Mouse (Mus musculus) MEL (cell line): Measurements from ENCODE around the gene Wdr41. TPM values are rescaled to one million over a fixed set of nuclear protein-coding genes. Genes with fewer than 3 reads are reported as not detected.

Experiments used
- DNase-seq: peaks from one replicate; pipeline ENCODE4 v3.0.0; 2011; ENCODE audit warnings: low read depth, low spot score
- H3K27ac ChIP-seq: 2 replicates; pipeline ENCODE4 v1.5.1; 2012; ENCODE audit warnings: low read depth, mild to moderate bottlenecking, control low read depth, low read length, moderate library complexity; ENCODE audit not compliant: control insufficient read depth
- H3K27me3 ChIP-seq, 2 experiments: fragments of 150-350 bp in 1 of 2; sonication (generic) in 1 of 2; 2 replicates each; pipeline ENCODE4 v1.6.1; 2012; ENCODE audit warnings: low read length in 2 of 2, mild to moderate bottlenecking in 2 of 2, improper control_type of control experiment in 1 of 2, moderate library complexity in 1 of 2; ENCODE audit not compliant: insufficient read depth in 2 of 2, control insufficient read depth in 1 of 2
- H3K36me3 ChIP-seq, 2 experiments: 2 replicates each; pipeline ENCODE4 v1.6.1; 2012 to 2014; ENCODE audit warnings: low read length in 2 of 2, improper control_type of control experiment in 1 of 2, inconsistent platforms in 1 of 2, mild to moderate bottlenecking in 1 of 2; ENCODE audit not compliant: insufficient read depth in 2 of 2, control insufficient read depth in 1 of 2
- H3K4me1 ChIP-seq, 2 experiments: fragments of 150-350 bp in 1 of 2; sonication (generic) in 1 of 2; 2 replicates each; pipeline ENCODE4 v1.6.1; 2012; ENCODE audit warnings: low read length in 2 of 2, improper control_type of control experiment in 1 of 2, mild to moderate bottlenecking in 1 of 2; ENCODE audit not compliant: insufficient read depth in 2 of 2, control insufficient read depth in 1 of 2
- H3K4me3 ChIP-seq, 2 experiments: fragments of 150-350 bp in 1 of 2; sonication (generic) in 1 of 2; 2 replicates each; pipeline ENCODE4 v1.5.1; 2012; ENCODE audit warnings: low read depth in 2 of 2, low read length in 2 of 2, mild to moderate bottlenecking in 2 of 2, moderate library complexity in 2 of 2, control low read depth in 1 of 2, improper control_type of control experiment in 1 of 2; ENCODE audit not compliant: control insufficient read depth in 1 of 2, insufficient read depth in 1 of 2
- H3K79me2 ChIP-seq: 2 replicates; pipeline ENCODE4 v1.6.1; 2012; ENCODE audit warnings: mild to moderate bottlenecking, low read length, moderate library complexity; ENCODE audit not compliant: control insufficient read depth, poor library complexity, insufficient read depth
- H3K9ac ChIP-seq: 2 replicates; pipeline ENCODE4 v1.6.1; 2012; ENCODE audit warnings: low read depth, mild to moderate bottlenecking, control low read depth, low read length, moderate library complexity; ENCODE audit not compliant: control insufficient read depth, poor library complexity, severe bottlenecking
- H3K9me3 ChIP-seq: fragments of 150-350 bp; sonication (generic); replicated peaks from 2 replicates; pipeline ENCODE4 v1.6.1; 2012; ENCODE audit warnings: mild to moderate bottlenecking, low read length, improper control_type of control experiment, moderate library complexity; ENCODE audit not compliant: insufficient read depth
- CHD1 ChIP-seq: IDR thresholded peaks from 2 replicates; pipeline ENCODE4 v1.6.1; 2012; ENCODE audit warnings: low read depth, mild to moderate bottlenecking, inconsistent platforms, low read length, improper control_type of control experiment
- CTCF ChIP-seq, 3 experiments: IDR thresholded peaks in 2 of 3; conservative IDR thresholded peaks in 1 of 3; 2 replicates each; pipeline ENCODE4 v1.5.1; 2011 to 2012; ENCODE audit warnings: low read length in 3 of 3, low read depth in 2 of 3, mild to moderate bottlenecking in 2 of 3, improper control_type of control experiment in 1 of 3, inconsistent platforms in 1 of 3, mixed read lengths in 1 of 3, moderate library complexity in 1 of 3; ENCODE audit not compliant: control insufficient read depth in 1 of 3, insufficient read depth in 1 of 3, poor library complexity in 1 of 3, severe bottlenecking in 1 of 3
- E2F4 ChIP-seq: IDR thresholded peaks from 2 replicates; pipeline ENCODE4 v1.6.1; 2011; ENCODE audit warnings: low read depth, low read length, improper control_type of control experiment, borderline replicate concordance
- ETS1 ChIP-seq: IDR thresholded peaks from 2 replicates; pipeline ENCODE4 v1.6.1; 2012; ENCODE audit warnings: low read depth, mild to moderate bottlenecking, inconsistent platforms, low read length, improper control_type of control experiment, moderate library complexity
- HCFC1 ChIP-seq: IDR thresholded peaks from 2 replicates; pipeline ENCODE4 v1.6.1; 2012; ENCODE audit warnings: low read depth, mild to moderate bottlenecking, inconsistent platforms, low read length, improper control_type of control experiment, moderate library complexity
- MAX ChIP-seq: IDR thresholded peaks from 2 replicates; pipeline ENCODE4 v1.6.1; 2011; ENCODE audit warnings: low read length, improper control_type of control experiment
- MAZ ChIP-seq: IDR thresholded peaks from 2 replicates; pipeline ENCODE4 v1.6.1; 2012; ENCODE audit warnings: low read depth, mild to moderate bottlenecking, inconsistent platforms, low read length, improper control_type of control experiment
- MEF2A ChIP-seq: IDR thresholded peaks from 2 replicates; pipeline ENCODE4 v1.6.1; 2014; ENCODE audit warnings: low read depth, mild to moderate bottlenecking, inconsistent platforms, low read length, improper control_type of control experiment; ENCODE audit not compliant: poor library complexity, insufficient replicate concordance, severe bottlenecking; ENCODE audit errors: extremely low read depth
- NELFE ChIP-seq: IDR thresholded peaks from 2 replicates; pipeline ENCODE4 v1.6.1; 2011; ENCODE audit warnings: low read depth, low read length, improper control_type of control experiment
- POLR2A ChIP-seq, 2 experiments: IDR thresholded peaks; 2 replicates each; pipeline ENCODE4 v1.6.1; 2011 to 2012; ENCODE audit warnings: low read length in 2 of 2, mild to moderate bottlenecking in 2 of 2, control low read depth in 1 of 2, improper control_type of control experiment in 1 of 2, low read depth in 1 of 2, moderate library complexity in 1 of 2; ENCODE audit not compliant: control insufficient read depth in 1 of 2, insufficient read depth in 1 of 2, poor library complexity in 1 of 2
- POLR2AphosphoS5 ChIP-seq: IDR thresholded peaks from 2 replicates; pipeline ENCODE4 v1.6.1; 2012; ENCODE audit warnings: low read depth, borderline replicate concordance, mild to moderate bottlenecking, inconsistent platforms, low read length, moderate library complexity, mixed read lengths
- RAD21 ChIP-seq: IDR thresholded peaks from 2 replicates; pipeline ENCODE4 v1.6.1; 2011; ENCODE audit warnings: mild to moderate bottlenecking, low read depth, low read length, improper control_type of control experiment
- SMC3 ChIP-seq: IDR thresholded peaks from 2 replicates; pipeline ENCODE4 v1.6.1; 2011; ENCODE audit warnings: low read depth, low read length, improper control_type of control experiment
- TAL1 ChIP-seq: IDR thresholded peaks from 2 replicates; pipeline ENCODE4 v1.6.1; 2012; ENCODE audit warnings: mild to moderate bottlenecking, inconsistent platforms, low read length, moderate library complexity, mixed read lengths
- polyA plus RNA-seq, 2 experiments: library from polyadenylated mRNA; stranded (reverse) in 1 of 2; unstranded in 1 of 2; fragments of >175 nt in 1 of 2; fragments of >200 nt in 1 of 2; gene quantifications; 2 replicates each; pipeline versions ENCODE4 v1.2.1 to v1.2.4; 2012; ENCODE audit warnings: low replicate concordance in 2 of 2, low read depth in 1 of 2; ENCODE audit not compliant: insufficient read length in 2 of 2, insufficient read depth in 1 of 2, missing spikeins in 1 of 2
- total RNA-seq: library from RNA; depleted of rRNA; stranded (reverse); fragments of 300-350 nt; gene quantifications from 2 replicates; pipeline ENCODE4 v1.2.3, GENCODE M21; 2012

The Wdr41 gene
- total and polyA plus RNA-seq, 3 experiments, result 14.3 TPM; not detected in 1

DNA sequence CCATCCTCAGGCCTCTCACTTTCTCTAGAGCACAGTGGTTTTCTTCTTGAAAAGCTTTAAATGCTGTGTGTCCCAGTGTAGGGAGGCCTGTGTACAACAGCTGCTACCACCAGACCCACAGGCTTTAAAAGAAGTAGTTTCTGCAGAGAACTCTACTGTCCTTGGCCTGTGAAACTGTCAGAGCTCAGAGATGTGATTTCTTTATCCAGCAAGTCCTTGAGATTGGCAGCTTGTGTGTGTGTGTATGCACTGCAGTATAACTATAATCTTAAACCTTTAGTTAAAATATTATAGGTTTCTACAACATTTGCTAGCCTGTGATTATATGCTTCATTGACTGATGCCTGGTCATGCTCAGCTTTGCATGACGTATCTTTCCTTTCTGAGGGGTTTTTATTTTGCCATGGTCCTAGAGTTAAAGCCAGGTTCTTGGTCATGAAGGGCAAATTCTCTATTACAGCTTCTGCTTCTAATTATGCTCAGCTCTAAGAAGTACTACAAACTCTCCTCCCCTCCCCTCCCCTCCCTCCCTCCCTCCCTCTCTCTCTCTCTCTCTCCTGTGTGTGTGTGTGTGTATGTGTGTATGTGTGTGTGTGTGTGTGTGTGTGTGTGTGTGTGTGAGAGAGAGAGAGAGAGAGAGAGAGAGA, 79.7 kb downstream of the Wdr41 start:
- no peaks in the 10 kb centered on the region for H3K36me3 ChIP-seq
- no peaks in the 10 kb centered on the region for H3K27me3 ChIP-seq
- no peaks in the 10 kb centered on the region for H3K79me2 ChIP-seq
- no peaks in the 10 kb centered on the region for H3K9me3 ChIP-seq
- H3K9ac ChIP-seq, result no peak overlapping the region
- no peak overlapping the region for H3K27ac ChIP-seq
- DNase-seq, result no peak
- H3K4me1 ChIP-seq, result no peaks in the 10 kb centered on the region
- TF ChIP-seq ETS1 (no peak), NELFE (no peak), MAX (no peak), RAD21 (no peak), POLR2A (IDR thresholded peaks at IDR 0.05; ENCODE audit: control insufficient read depth in 1 of 2, insufficient read depth in 1 of 2, low read depth in 1 of 2, low read length in 2 of 2, poor library complexity in 1 of 2) (no peak), MAZ (no peak)
- no peak overlapping the region for H3K4me3 ChIP-seq

DNA sequence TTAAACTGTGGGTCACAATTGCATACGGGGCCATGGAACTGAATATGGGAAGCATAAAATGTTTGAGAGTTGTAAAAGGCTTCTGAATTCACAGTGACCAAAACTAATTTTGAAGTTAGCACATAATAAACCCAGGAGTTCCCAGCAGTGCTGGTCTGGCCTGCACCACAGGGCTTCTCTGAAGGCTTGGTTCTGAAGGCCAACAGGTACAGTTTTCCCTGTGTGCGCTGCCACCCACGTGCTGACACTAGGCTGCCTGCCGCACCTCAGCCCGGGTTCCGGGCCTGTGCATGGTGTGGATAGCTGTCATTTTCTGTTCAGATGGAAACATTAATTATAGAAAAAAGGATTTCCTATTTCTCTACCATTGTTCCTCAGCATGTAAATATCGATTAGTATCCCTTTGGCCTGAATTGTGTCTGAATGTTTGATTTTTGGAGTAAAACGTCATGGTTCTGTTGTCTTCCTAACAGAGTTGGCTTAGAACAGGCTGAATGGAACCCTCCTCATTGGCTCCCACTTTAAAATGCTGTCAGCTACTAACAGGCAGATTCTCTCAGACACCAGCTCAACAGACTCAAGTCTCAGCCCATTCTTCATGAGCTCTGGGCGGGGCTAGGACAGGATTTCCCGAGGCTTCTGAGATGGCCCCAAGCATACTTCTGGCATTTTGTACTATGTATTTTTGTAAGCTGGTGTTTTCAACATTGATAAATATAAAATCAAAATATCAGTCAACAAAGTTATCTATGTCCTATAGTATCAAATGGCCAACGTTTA, 80.5 kb downstream of the Wdr41 start:
- no peaks in the 10 kb centered on the region for H3K4me1 ChIP-seq
- H3K9ac ChIP-seq, result no peak overlapping the region
- no peaks in the 10 kb centered on the region for H3K27me3 ChIP-seq
- no peaks in the 10 kb centered on the region for H3K79me2 ChIP-seq
- H3K4me3 ChIP-seq, result no peak overlapping the region
- no peaks in the 10 kb centered on the region for H3K36me3 ChIP-seq
- TF ChIP-seq MEF2A, result no peak
- TF ChIP-seq CTCF (IDR thresholded peaks at IDR 0.05 in 2 of 3, conservative IDR thresholded peaks at IDR 0.05 in 1 of 3; ENCODE audit: control insufficient read depth in 1 of 3, insufficient read depth in 1 of 3, low read depth in 2 of 3, low read length in 3 of 3, poor library complexity in 1 of 3, severe bottlenecking in 1 of 3), result no peak
- TF ChIP-seq POLR2A (IDR thresholded peaks at IDR 0.05; ENCODE audit: control insufficient read depth in 1 of 2, insufficient read depth in 1 of 2, low read depth in 1 of 2, low read length in 2 of 2, poor library complexity in 1 of 2), result no peak
- no peak for TF ChIP-seq HCFC1
- no peak for TF ChIP-seq MAX
- TF ChIP-seq RAD21, result no peak
- no peak for TF ChIP-seq MAZ
- no peak for TF ChIP-seq TAL1
- no peak for TF ChIP-seq POLR2AphosphoS5
- no peak for TF ChIP-seq E2F4
- TF ChIP-seq ETS1, result no peak
- no peak for TF ChIP-seq CHD1
- TF ChIP-seq SMC3, result no peak
- TF ChIP-seq, all 39 proteins: peak for 0
- no peaks in the 10 kb centered on the region for H3K9me3 ChIP-seq
- no peak for DNase-seq
- no peak overlapping the region for H3K27ac ChIP-seq
